Mouse (Mus musculus) liver, embryonic 16.5 days (tissue): ENCODE results near the gene Dnmt3b. TPM values are rescaled to one million over a fixed set of nuclear protein-coding genes. Genes with fewer than 3 reads are reported as not detected.
"Not testable (repeated sequence)": the region's sequence is repeated elsewhere in the genome, so short reads cannot be mapped to it uniquely, and the experiment has no call there.

Source experiments
- ATAC-seq: fragments of 200-750 bp; cut with Nextera tagmentation; 2 replicates; pipeline ENCODE4 v1.8.0; 2017; ENCODE audit warnings: low read depth, mild to moderate bottlenecking, moderate number of reproducible peaks, moderate library complexity
- H3K27ac ChIP-seq: fragments of 300-500 bp; sonication (generic); 2 replicates; pipeline ENCODE4 v1.5.1; 2014; ENCODE audit warnings: mild to moderate bottlenecking, low read length
- H3K27me3 ChIP-seq: fragments of 300-500 bp; sonication (generic); 2 replicates; pipeline ENCODE4 v1.6.1; 2014; ENCODE audit warnings: low read depth, low read length, mixed read lengths; ENCODE audit not compliant: control insufficient read depth, insufficient read depth
- H3K36me3 ChIP-seq: fragments of 300-500 bp; sonication (generic); 2 replicates; pipeline ENCODE4 v1.6.1; 2014; ENCODE audit warnings: mild to moderate bottlenecking; ENCODE audit not compliant: control insufficient read depth, insufficient read depth
- H3K4me1 ChIP-seq: fragments of 300-500 bp; sonication (generic); 2 replicates; pipeline ENCODE4 v1.6.1; 2014; ENCODE audit warnings: low read depth, low read length, mixed read lengths; ENCODE audit not compliant: control insufficient read depth
- H3K4me2 ChIP-seq: fragments of 300-500 bp; sonication (generic); 2 replicates; pipeline ENCODE4 v1.6.1; 2014; ENCODE audit warnings: low read depth, low read length, mixed read lengths
- H3K4me3 ChIP-seq: fragments of 300-500 bp; sonication (generic); 2 replicates; pipeline ENCODE4 v1.5.1; 2014; ENCODE audit warnings: low read depth, mild to moderate bottlenecking, low read length
- H3K9ac ChIP-seq: fragments of 300-500 bp; sonication (generic); 2 replicates; pipeline ENCODE4 v1.6.1; 2014; ENCODE audit warnings: low read depth, low read length
- H3K9me3 ChIP-seq: fragments of 300-500 bp; sonication (generic); replicated peaks from 2 replicates; pipeline ENCODE4 v1.6.1; 2016; ENCODE audit warnings: low read length; ENCODE audit not compliant: control insufficient read depth
- WGBS: fragments of 180-500 bp; shearing (Covaris S2); extraction: QIAGEN DNeasy Blood & Tissue Kit; methylation state at CpG from one replicate; pipeline ENCODE4 v1.1.7; 2014; ENCODE audit not compliant: insufficient replicate concordance; 5-methylcytosine and 5-hydroxymethylcytosine counted together
- polyA plus RNA-seq: library from polyadenylated mRNA; unstranded; fragments of >200 nt; fragmentation: Nextera tagmentation; extraction: Ambion mirVana; gene quantifications from 2 replicates; pipeline ENCODE4 v1.2.1, GENCODE M21; 2015

Dnmt3b gene
- polyA plus RNA-seq, 1 experiment from 2014 or later: 3.3 TPM

GRCm38 (mm10) chr2:153651681-153652080 lies 2.4 kb downstream of the Dnmt3b start:
- H3K4me1 ChIP-seq: peaks cover 4% of the 10 kb centered on the region
- H3K9me3 ChIP-seq: no peaks in the 10 kb centered on the region
- ATAC-seq: no peak
- no peak overlapping the region for H3K27ac ChIP-seq
- 48% methylated on average over 3 of the region's 3 CpGs for WGBS
- no peaks in the 10 kb centered on the region for H3K36me3 ChIP-seq
- H3K4me3 ChIP-seq: no peak overlapping the region
- H3K27me3 ChIP-seq: peaks cover 15% of the 10 kb centered on the region
- H3K9ac ChIP-seq: no peak overlapping the region
- no peak overlapping the region for H3K4me2 ChIP-seq

- ATAC-seq: peak; percentile 69
- H3K9me3 ChIP-seq, H3K36me3 ChIP-seq, H3K9ac ChIP-seq, H3K4me3 ChIP-seq, H3K4me2 ChIP-seq, H3K4me1 ChIP-seq, H3K27me3 ChIP-seq, H3K27ac ChIP-seq: not testable (repeated sequence)
- 76% methylated on average over 6 of the region's 8 CpGs for WGBS
Measured at GRCm38 (mm10) chr2:153657659-153658058, 8.4 kb downstream of the Dnmt3b start.

GRCm38 (mm10) chr2:153660616-153661015 lies 11.4 kb downstream of the Dnmt3b start:
- Histone ChIP-seq H3K9me3 (no peaks in the 10 kb centered on the region), H3K4me1 (no peaks in the 10 kb centered on the region), H3K27me3 (no peaks in the 10 kb centered on the region), H3K4me3 (no peak overlapping the region), H3K27ac (no peak overlapping the region), H3K36me3 (no peaks in the 10 kb centered on the region), H3K9ac (no peak overlapping the region), H3K4me2 (no peak overlapping the region)
- ATAC-seq: no peak
- WGBS: 48% methylated on average over 3 of the region's 3 CpGs

- Histone ChIP-seq H3K27me3 (no peaks in the 10 kb centered on the region), H3K4me2 (no peak overlapping the region), H3K4me1 (no peaks in the 10 kb centered on the region), H3K36me3 (no peaks in the 10 kb centered on the region), H3K4me3 (no peak overlapping the region), H3K9ac (no peak overlapping the region), H3K27ac (no peak overlapping the region), H3K9me3 (no peaks in the 10 kb centered on the region)
- WGBS: 63% methylated on average over 7 of the region's 7 CpGs
- no peak for ATAC-seq
Measured at GRCm38 (mm10) chr2:153665401-153665800, 16.2 kb downstream of the Dnmt3b start.

- ATAC-seq: no peak
- 52% methylated on average over 7 of the region's 7 CpGs for WGBS
- Histone ChIP-seq H3K27ac (no peak overlapping the region), H3K4me2 (no peak overlapping the region), H3K9me3 (no peaks in the 10 kb centered on the region), H3K4me3 (no peak overlapping the region), H3K36me3 (no peaks in the 10 kb centered on the region), H3K27me3 (no peaks in the 10 kb centered on the region), H3K4me1 (no peaks in the 10 kb centered on the region), H3K9ac (no peak overlapping the region)
Measured at GRCm38 (mm10) chr2:153668754-153669376, 19.6 kb downstream of the Dnmt3b start.

GRCm38 (mm10) chr2:153670111-153670510 lies 20.9 kb downstream of the Dnmt3b start:
- H3K9ac ChIP-seq: no peak overlapping the region
- H3K4me3 ChIP-seq: no peak overlapping the region
- H3K4me1 ChIP-seq: no peaks in the 10 kb centered on the region
- no peak overlapping the region for H3K4me2 ChIP-seq
- whole genome bisulfite sequencing: 67% methylated on average over 5 of the region's 5 CpGs
- no peak for ATAC-seq
- no peaks in the 10 kb centered on the region for H3K36me3 ChIP-seq
- no peaks in the 10 kb centered on the region for H3K9me3 ChIP-seq
- H3K27ac ChIP-seq: no peak overlapping the region
- no peaks in the 10 kb centered on the region for H3K27me3 ChIP-seq

- Histone ChIP-seq H3K4me2 (no peak overlapping the region), H3K36me3 (no peaks in the 10 kb centered on the region), H3K9me3 (no peaks in the 10 kb centered on the region), H3K9ac (no peak overlapping the region), H3K27me3 (no peaks in the 10 kb centered on the region), H3K27ac (no peak overlapping the region), H3K4me3 (no peak overlapping the region), H3K4me1 (no peaks in the 10 kb centered on the region)
- ATAC-seq: no peak
- 61% methylated on average over 2 of the region's 2 CpGs for WGBS
Measured at GRCm38 (mm10) chr2:153672619-153673018, 23.4 kb downstream of the Dnmt3b start.

- H3K4me1 ChIP-seq, H3K9me3 ChIP-seq, H3K9ac ChIP-seq, H3K27me3 ChIP-seq, H3K4me2 ChIP-seq, H3K27ac ChIP-seq, H3K36me3 ChIP-seq, H3K4me3 ChIP-seq: not testable (repeated sequence)
- ATAC-seq: peak; percentile 86
- 12% methylated on average over 1 of the region's 1 CpGs for WGBS
Measured at GRCm38 (mm10) chr2:153675364-153675763, 26.1 kb downstream of the Dnmt3b start.

GRCm38 (mm10) chr2:153676944-153677343 lies 27.7 kb downstream of the Dnmt3b start:
- Histone ChIP-seq H3K4me3 (no peak overlapping the region), H3K36me3 (no peaks in the 10 kb centered on the region), H3K27ac (no peak overlapping the region), H3K4me1 (no peaks in the 10 kb centered on the region; the same call in 1 of the 2 replicates), H3K9ac (no peak overlapping the region), H3K4me2 (no peak overlapping the region), H3K9me3 (no peaks in the 10 kb centered on the region), H3K27me3 (no peaks in the 10 kb centered on the region)
- ATAC-seq: no peak
- WGBS: 32% methylated on average over 6 of the region's 6 CpGs
